Mouse (Mus musculus) macrophage (primary cell): ENCODE measurements around the gene Grik4. TPM values are rescaled to one million over a fixed set of nuclear protein-coding genes. Genes with fewer than 3 reads are reported as not detected.

ENCODE experiments used
- H3K27ac ChIP-seq: fragments of 350-480 bp; formaldehyde crosslinking; 2 replicates; pipeline ENCODE4 v1.9.0; 2021
- H3K36me3 ChIP-seq: fragments of 350-480 bp; formaldehyde crosslinking; 2 replicates; pipeline ENCODE4 v1.9.0; 2021; ENCODE audit errors: inconsistent target
- H3K4me3 ChIP-seq: fragments of 350-480 bp; formaldehyde crosslinking; 2 replicates; pipeline ENCODE4 v1.9.0; 2021; ENCODE audit errors: inconsistent target
- H3K79me2 ChIP-seq: fragments of 350-480 bp; formaldehyde crosslinking; 2 replicates; pipeline ENCODE4 v1.9.0; 2021; ENCODE audit errors: inconsistent target
- WGBS: methylation state at CpG from one replicate; pipeline ENCODE4 v1.1.7; 2026; ENCODE audit warnings: inconsistent platforms; ENCODE audit not compliant: missing documents; 5-methylcytosine and 5-hydroxymethylcytosine counted together
- polyA plus RNA-seq: library from polyadenylated mRNA; stranded (reverse); fragments of 250-400 nt; gene quantifications from 3 replicates; pipeline ENCODE4 v1.2.4, GENCODE M21; 2018; ENCODE audit warnings: inconsistent platforms

Grik4 gene
- polyA plus RNA-seq, 1 experiment from 2014 or later: not detected

- H3K27ac ChIP-seq: no peak overlapping the region
- no peak overlapping the region for H3K4me3 ChIP-seq
- no peaks in the 10 kb centered on the region for H3K36me3 ChIP-seq
- 79% methylated on average over 10 of the region's 10 CpGs for WGBS
- H3K79me2 ChIP-seq: no peaks in the 10 kb centered on the region
These were observed 16.8 kb downstream of the Grik4 start for GRCm38 (mm10) chr9:42927498-42927897.

GRCm38 (mm10) chr9:42926564-42926963 is 17.7 kb downstream of the Grik4 start:
- Histone ChIP-seq H3K36me3 (no peaks in the 10 kb centered on the region), H3K27ac (no peak overlapping the region), H3K79me2 (no peaks in the 10 kb centered on the region), H3K4me3 (no peak overlapping the region)
- 81% methylated on average over 6 of the region's 6 CpGs for WGBS

GRCm38 (mm10) chr9:42921830-42922229 is 22.5 kb downstream of the Grik4 start:
- H3K36me3 ChIP-seq: no peaks in the 10 kb centered on the region
- no peak overlapping the region for H3K27ac ChIP-seq
- WGBS: 93% methylated on average over 4 of the region's 4 CpGs
- H3K79me2 ChIP-seq: no peaks in the 10 kb centered on the region
- H3K4me3 ChIP-seq: no peak overlapping the region

GRCm38 (mm10) chr9:42920190-42920589 is 24.1 kb downstream of the Grik4 start:
- no peaks in the 10 kb centered on the region for H3K36me3 ChIP-seq
- WGBS: 66% methylated on average over 7 of the region's 7 CpGs
- no peak overlapping the region for H3K4me3 ChIP-seq
- no peak overlapping the region for H3K27ac ChIP-seq
- H3K79me2 ChIP-seq: no peaks in the 10 kb centered on the region

GRCm38 (mm10) chr9:42917911-42918310 is 26.4 kb downstream of the Grik4 start:
- Histone ChIP-seq H3K4me3 (no peak overlapping the region), H3K27ac (no peak overlapping the region), H3K79me2 (no peaks in the 10 kb centered on the region), H3K36me3 (no peaks in the 10 kb centered on the region)
- 90% methylated on average over 6 of the region's 7 CpGs for WGBS

GRCm38 (mm10) chr9:42913201-42913600 is 31.1 kb downstream of the Grik4 start:
- WGBS: 75% methylated on average over 2 of the region's 2 CpGs
- H3K4me3 ChIP-seq: no peak overlapping the region
- H3K36me3 ChIP-seq: no peaks in the 10 kb centered on the region
- H3K79me2 ChIP-seq: no peaks in the 10 kb centered on the region
- no peak overlapping the region for H3K27ac ChIP-seq

- Histone ChIP-seq H3K27ac (no peak overlapping the region), H3K4me3 (no peak overlapping the region), H3K36me3 (no peaks in the 10 kb centered on the region), H3K79me2 (no peaks in the 10 kb centered on the region)
- WGBS: 24% methylated on average over 8 of the region's 8 CpGs
These were observed 35.5 kb downstream of the Grik4 start for GRCm38 (mm10) chr9:42908657-42909313.

GRCm38 (mm10) chr9:42906995-42907394 is 37.3 kb downstream of the Grik4 start:
- no peaks in the 10 kb centered on the region for H3K79me2 ChIP-seq
- no peak overlapping the region for H3K27ac ChIP-seq
- no peaks in the 10 kb centered on the region for H3K36me3 ChIP-seq
- 87% methylated on average over 3 of the region's 3 CpGs for WGBS
- no peak overlapping the region for H3K4me3 ChIP-seq

GRCm38 (mm10) chr9:42898091-42898591 is 46.2 kb downstream of the Grik4 start:
- WGBS: 73% methylated on average over 11 of the region's 11 CpGs
- H3K79me2 ChIP-seq: no peaks in the 10 kb centered on the region
- H3K36me3 ChIP-seq: no peaks in the 10 kb centered on the region
- H3K4me3 ChIP-seq: no peak overlapping the region
- H3K27ac ChIP-seq: no peak overlapping the region

- no peak overlapping the region for H3K27ac ChIP-seq
- H3K36me3 ChIP-seq: no peaks in the 10 kb centered on the region
- H3K4me3 ChIP-seq: no peak overlapping the region
- WGBS: 4% methylated on average over 51 of the region's 52 CpGs
- no peaks in the 10 kb centered on the region for H3K79me2 ChIP-seq
These were observed 46.8 kb downstream of the Grik4 start for GRCm38 (mm10) chr9:42897361-42898051.

- 4% methylated on average over 16 of the region's 16 CpGs for WGBS
- no peak overlapping the region for H3K4me3 ChIP-seq
- H3K27ac ChIP-seq: no peak overlapping the region
- no peaks in the 10 kb centered on the region for H3K79me2 ChIP-seq
- no peaks in the 10 kb centered on the region for H3K36me3 ChIP-seq
These were observed 47.7 kb downstream of the Grik4 start for GRCm38 (mm10) chr9:42896421-42897210.

GRCm38 (mm10) chr9:42892765-42893164 is 51.5 kb downstream of the Grik4 start:
- Histone ChIP-seq H3K79me2 (no peaks in the 10 kb centered on the region), H3K36me3 (no peaks in the 10 kb centered on the region), H3K4me3 (no peak overlapping the region), H3K27ac (no peak overlapping the region)
- 94% methylated on average over 8 of the region's 8 CpGs for WGBS

GRCm38 (mm10) chr9:42887930-42888329 is 56.4 kb downstream of the Grik4 start:
- 78% methylated on average over 4 of the region's 4 CpGs for WGBS
- Histone ChIP-seq H3K27ac (no peak overlapping the region), H3K4me3 (no peak overlapping the region), H3K79me2 (no peaks in the 10 kb centered on the region), H3K36me3 (no peaks in the 10 kb centered on the region)

- Histone ChIP-seq H3K4me3 (no peak overlapping the region), H3K27ac (no peak overlapping the region), H3K36me3 (no peaks in the 10 kb centered on the region), H3K79me2 (no peaks in the 10 kb centered on the region)
- WGBS: 83% methylated on average over 15 of the region's 15 CpGs
These were observed 58.1 kb downstream of the Grik4 start for GRCm38 (mm10) chr9:42886112-42886766.
